Mouse (Mus musculus): ENCODE measurements at regions not wholly inside any gene's neighbourhood (a gene's known extent, or its start where the extent isn't known, plus 50 kb on each side); places are given as distances from the start of the nearest gene placed in this dataset.

- no peak for DNase-seq (ENCODE audit: inconsistent age in 2 of 2, low spot score in 1 of 2)
Observed at GRCm38 (mm10) chr9:33389170-33389569, 753.1 kb downstream of the Ets1 start.

- DNase-seq (ENCODE audit: inconsistent age in 2 of 2, low spot score in 1 of 2) = no peak
Observed at GRCm38 (mm10) chr9:33404691-33405090, 768.7 kb downstream of the Ets1 start.

- DNase-seq (ENCODE audit: inconsistent age in 2 of 2, low spot score in 1 of 2) = peak in 1 of 2 experiments; percentile 13
Observed at GRCm38 (mm10) chr9:33407517-33407916, 771.5 kb downstream of the Ets1 start.

GRCm38 (mm10) chr9:33423781-33424180, 787.8 kb downstream of the Ets1 start:
- no peak for DNase-seq (ENCODE audit: inconsistent age in 2 of 2, low spot score in 1 of 2)

- DNase-seq (ENCODE audit: inconsistent age in 2 of 2, low spot score in 1 of 2) = no peak
Observed at GRCm38 (mm10) chr9:33436459-33436858, 800.4 kb downstream of the Ets1 start.

GRCm38 (mm10) chr9:33442266-33442665, 806.2 kb downstream of the Ets1 start:
- no peak for DNase-seq (ENCODE audit: inconsistent age in 2 of 2, low spot score in 1 of 2)

- DNase-seq (ENCODE audit: inconsistent age in 2 of 2, low spot score in 1 of 2) = no peak
Observed at GRCm38 (mm10) chr9:33445902-33446301, 809.9 kb downstream of the Ets1 start.

- no peak for DNase-seq (ENCODE audit: inconsistent age in 2 of 2, low spot score in 1 of 2)
Observed at GRCm38 (mm10) chr9:33475106-33475505, 839.1 kb downstream of the Ets1 start.

GRCm38 (mm10) chr9:33482845-33483540, 847.0 kb downstream of the Ets1 start:
- DNase-seq (ENCODE audit: inconsistent age in 2 of 2, low spot score in 1 of 2) = no peak

- no peak for DNase-seq (ENCODE audit: inconsistent age in 2 of 2, low spot score in 1 of 2)
Observed at GRCm38 (mm10) chr9:33483541-33483846, 847.5 kb downstream of the Ets1 start.

GRCm38 (mm10) chr9:33533101-33533810, 897.2 kb downstream of the Ets1 start:
- DNase-seq (ENCODE audit: inconsistent age in 2 of 2, low spot score in 1 of 2) = no peak

- DNase-seq (ENCODE audit: inconsistent age in 2 of 2, low spot score in 1 of 2) = peak in 1 of 2 experiments; percentile 4
Observed at GRCm38 (mm10) chr9:33543301-33543700, 907.3 kb downstream of the Ets1 start.

GRCm38 (mm10) chr9:33546126-33546737, 910.2 kb downstream of the Ets1 start:
- DNase-seq (ENCODE audit: inconsistent age in 2 of 2, low spot score in 1 of 2) = no peak

- DNase-seq (ENCODE audit: inconsistent age in 2 of 2, low spot score in 1 of 2) = no peak
Observed at GRCm38 (mm10) chr9:33549395-33549794, 913.4 kb downstream of the Ets1 start.

- no peak for DNase-seq (ENCODE audit: inconsistent age in 2 of 2, low spot score in 1 of 2)
Observed at GRCm38 (mm10) chr9:33571990-33572389, 913.7 kb upstream of the Kirrel3 start.

- no peak for DNase-seq (ENCODE audit: inconsistent age in 2 of 2, low spot score in 1 of 2)
Observed at GRCm38 (mm10) chr9:33611511-33611910, 874.2 kb upstream of the Kirrel3 start.

- no peak for DNase-seq (ENCODE audit: inconsistent age in 2 of 2, low spot score in 1 of 2)
Observed at GRCm38 (mm10) chr9:33624378-33624777, 861.3 kb upstream of the Kirrel3 start.

GRCm38 (mm10) chr9:33629731-33630473, 855.8 kb upstream of the Kirrel3 start:
- DNase-seq (ENCODE audit: inconsistent age in 2 of 2, low spot score in 1 of 2) = no peak

- no peak for DNase-seq (ENCODE audit: inconsistent age in 2 of 2, low spot score in 1 of 2)
Observed at GRCm38 (mm10) chr9:33662978-33663377, 822.7 kb upstream of the Kirrel3 start.

GRCm38 (mm10) chr9:33681129-33681528, 804.6 kb upstream of the Kirrel3 start:
- DNase-seq (ENCODE audit: inconsistent age in 2 of 2, low spot score in 1 of 2) = no peak

GRCm38 (mm10) chr9:33691731-33692130, 794.0 kb upstream of the Kirrel3 start:
- no peak for DNase-seq (ENCODE audit: inconsistent age in 2 of 2, low spot score in 1 of 2)

- DNase-seq (ENCODE audit: inconsistent age in 2 of 2, low spot score in 1 of 2) = no peak
Observed at GRCm38 (mm10) chr9:33717614-33718013, 768.1 kb upstream of the Kirrel3 start.

Data from adrenal gland, adult (tissue).